Mouse (Mus musculus): Measurements from ENCODE around the gene Tmbim1.
"Not testable (repeated sequence)": the region's sequence is repeated elsewhere in the genome, so short reads cannot be mapped to it uniquely, and the experiment has no call there.

Gene Tmbim1

GRCm38 (mm10) chr1:74326916-74327315 is 21.5 kb upstream of the Tmbim1 start:
- DNase-seq (ENCODE audit: low spot score) = not testable (repeated sequence)

GRCm38 (mm10) chr1:74321396-74321795 is 16.0 kb upstream of the Tmbim1 start:
- no peak for DNase-seq (ENCODE audit: low spot score)

GRCm38 (mm10) chr1:74318711-74319110 is 13.3 kb upstream of the Tmbim1 start:
- DNase-seq (ENCODE audit: low spot score) = no peak

GRCm38 (mm10) chr1:74316114-74316827 is 10.8 kb upstream of the Tmbim1 start:
- DNase-seq (ENCODE audit: low spot score) = no peak

GRCm38 (mm10) chr1:74314796-74315195 is 9.4 kb upstream of the Tmbim1 start:
- DNase-seq (ENCODE audit: low spot score) = no peak

- DNase-seq (ENCODE audit: low spot score) = peak; percentile 89
These were observed 7.7 kb upstream of the Tmbim1 start for GRCm38 (mm10) chr1:74313049-74313692.

GRCm38 (mm10) chr1:74309767-74310166 is 4.3 kb upstream of the Tmbim1 start:
- no peak for DNase-seq (ENCODE audit: low spot score)

- no peak for DNase-seq (ENCODE audit: low spot score)
These were observed 2.9 kb upstream of the Tmbim1 start for GRCm38 (mm10) chr1:74308001-74308964.

- DNase-seq (ENCODE audit: low spot score) = no peak
These were observed 1.7 kb upstream of the Tmbim1 start for GRCm38 (mm10) chr1:74307146-74307545.

GRCm38 (mm10) chr1:74304946-74305345 is 476 bp downstream of the Tmbim1 start:
- no peak for DNase-seq (ENCODE audit: low spot score)

GRCm38 (mm10) chr1:74304339-74304790 is 1.1 kb downstream of the Tmbim1 start:
- DNase-seq (ENCODE audit: low spot score) = peak; percentile 14

- DNase-seq (ENCODE audit: low spot score) = peak; percentile 70
These were observed 1.7 kb downstream of the Tmbim1 start for GRCm38 (mm10) chr1:74303509-74304338.

GRCm38 (mm10) chr1:74302835-74303234 is 2.6 kb downstream of the Tmbim1 start:
- DNase-seq (ENCODE audit: low spot score) = no peak

GRCm38 (mm10) chr1:74302229-74302628 is 3.2 kb downstream of the Tmbim1 start:
- DNase-seq (ENCODE audit: low spot score) = no peak

- DNase-seq (ENCODE audit: low spot score) = no peak
These were observed 4.9 kb downstream of the Tmbim1 start for GRCm38 (mm10) chr1:74300347-74301110.

- DNase-seq (ENCODE audit: low spot score) = no peak
These were observed 6.4 kb downstream of the Tmbim1 start for GRCm38 (mm10) chr1:74298996-74299395.

- no peak for DNase-seq (ENCODE audit: low spot score)
These were observed 7.2 kb downstream of the Tmbim1 start for GRCm38 (mm10) chr1:74298157-74298750.

- DNase-seq (ENCODE audit: low spot score) = no peak
These were observed 8.2 kb downstream of the Tmbim1 start for GRCm38 (mm10) chr1:74297269-74297668.

- no peak for DNase-seq (ENCODE audit: low spot score)
These were observed 8.9 kb downstream of the Tmbim1 start for GRCm38 (mm10) chr1:74296477-74296876.

GRCm38 (mm10) chr1:74295456-74296171 is 9.8 kb downstream of the Tmbim1 start:
- peak; percentile 73 for DNase-seq (ENCODE audit: low spot score)
